Mouse (Mus musculus) midbrain, embryonic 15.5 days (tissue): Measurements from ENCODE around the gene Bace2. TPM values are rescaled to one million over a fixed set of nuclear protein-coding genes. Genes with fewer than 3 reads are reported as not detected.

ENCODE experiments used
- ATAC-seq: fragments of 200-750 bp; cut with Nextera tagmentation; replicated peaks from 2 replicates; pipeline ENCODE4 v1.8.0; 2017; ENCODE audit warnings: moderate TSS enrichment
- H3K27ac ChIP-seq: fragments of 300-500 bp; sonication (generic); 2 replicates; pipeline ENCODE4 v1.5.1; 2015; ENCODE audit warnings: mild to moderate bottlenecking, inconsistent platforms
- H3K27me3 ChIP-seq: fragments of 300-500 bp; sonication (generic); replicated peaks from 2 replicates; pipeline ENCODE4 v1.6.1; 2015; ENCODE audit warnings: inconsistent platforms
- H3K36me3 ChIP-seq: fragments of 300-500 bp; sonication (generic); replicated peaks from 2 replicates; pipeline ENCODE4 v1.6.1; 2015; ENCODE audit warnings: inconsistent platforms
- H3K4me1 ChIP-seq: fragments of 300-500 bp; sonication (generic); 2 replicates; pipeline ENCODE4 v1.6.1; 2015; ENCODE audit warnings: inconsistent platforms
- H3K4me2 ChIP-seq: fragments of 300-500 bp; sonication (generic); 2 replicates; pipeline ENCODE4 v1.6.1; 2015; ENCODE audit warnings: inconsistent platforms, mild to moderate bottlenecking, moderate library complexity
- H3K4me3 ChIP-seq: fragments of 300-500 bp; sonication (generic); 2 replicates; pipeline ENCODE4 v1.5.1; 2015; ENCODE audit warnings: mild to moderate bottlenecking, inconsistent platforms
- H3K9ac ChIP-seq: fragments of 300-500 bp; sonication (generic); 2 replicates; pipeline ENCODE4 v1.6.1; 2015; ENCODE audit warnings: mild to moderate bottlenecking, inconsistent platforms
- H3K9me3 ChIP-seq: fragments of 300-500 bp; sonication (generic); 2 replicates; pipeline ENCODE4 v1.6.1; 2016; ENCODE audit warnings: inconsistent platforms
- WGBS: fragments of 180-500 bp; shearing (Covaris S2); methylation state at CpG from one replicate; pipeline ENCODE4 v1.1.7; 2015; ENCODE audit warnings: mixed read lengths; 5-methylcytosine and 5-hydroxymethylcytosine counted together
- polyA plus RNA-seq: library from polyadenylated mRNA; unstranded; fragments of >200 nt; fragmentation: Nextera tagmentation; extraction: Ambion mirVana; gene quantifications from 2 replicates; pipeline ENCODE4 v1.2.1, GENCODE M21; 2015

Bace2 gene
- polyA plus RNA-seq, 1 experiment from 2014 or later = 5.5 TPM

- Histone ChIP-seq H3K4me1 (no peaks in the 10 kb centered on the region; the same call in 1 of the 2 replicates), H3K27me3 (no peaks in the 10 kb centered on the region), H3K27ac (no peak overlapping the region), H3K4me2 (no peak overlapping the region), H3K9me3 (no peaks in the 10 kb centered on the region), H3K9ac (no peak overlapping the region), H3K4me3 (no peak overlapping the region), H3K36me3 (no peaks in the 10 kb centered on the region)
- ATAC-seq = peak; percentile 70
- 20% methylated on average over 4 of the region's 4 CpGs for WGBS
These were observed 61.5 kb downstream of the Bace2 start for GRCm38 (mm10) chr16:97417896-97418542.

- ATAC-seq = no peak
- no peak overlapping the region for H3K27ac ChIP-seq
- no peak overlapping the region for H3K4me3 ChIP-seq
- no peaks in the 10 kb centered on the region for H3K36me3 ChIP-seq
- no peak overlapping the region for H3K9ac ChIP-seq
- H3K4me2 ChIP-seq = no peak overlapping the region
- no peaks in the 10 kb centered on the region for H3K9me3 ChIP-seq
- no peaks in the 10 kb centered on the region; the same call in 1 of the 2 replicates for H3K4me1 ChIP-seq
- WGBS = 91% methylated on average over 6 of the region's 6 CpGs
- no peaks in the 10 kb centered on the region for H3K27me3 ChIP-seq
These were observed 62.4 kb downstream of the Bace2 start for GRCm38 (mm10) chr16:97418749-97419453.

- Histone ChIP-seq H3K36me3 (no peaks in the 10 kb centered on the region), H3K4me1 (no peaks in the 10 kb centered on the region; the same call in 1 of the 2 replicates), H3K9ac (no peak overlapping the region), H3K4me2 (no peak overlapping the region), H3K9me3 (no peaks in the 10 kb centered on the region), H3K27me3 (no peaks in the 10 kb centered on the region), H3K4me3 (no peak overlapping the region), H3K27ac (no peak overlapping the region)
- no peak for ATAC-seq
- 89% methylated on average over 6 of the region's 6 CpGs for WGBS
These were observed 65.1 kb downstream of the Bace2 start for GRCm38 (mm10) chr16:97421671-97422070.

GRCm38 (mm10) chr16:97423627-97424026 is 67.1 kb downstream of the Bace2 start:
- ATAC-seq = no peak
- no peaks in the 10 kb centered on the region for H3K4me1 ChIP-seq
- H3K9me3 ChIP-seq = no peaks in the 10 kb centered on the region
- H3K36me3 ChIP-seq = no peaks in the 10 kb centered on the region
- H3K9ac ChIP-seq = no peak overlapping the region
- no peak overlapping the region for H3K27ac ChIP-seq
- H3K4me3 ChIP-seq = no peak overlapping the region
- no peaks in the 10 kb centered on the region for H3K27me3 ChIP-seq
- WGBS = 64% methylated on average over 1 of the region's 1 CpGs
- no peak overlapping the region for H3K4me2 ChIP-seq

GRCm38 (mm10) chr16:97428026-97428425 is 71.5 kb downstream of the Bace2 start:
- 79% methylated on average over 3 of the region's 3 CpGs for WGBS
- H3K36me3 ChIP-seq = no peaks in the 10 kb centered on the region
- H3K4me3 ChIP-seq = no peak overlapping the region
- no peak overlapping the region for H3K9ac ChIP-seq
- H3K4me2 ChIP-seq = no peak overlapping the region
- H3K27me3 ChIP-seq = no peaks in the 10 kb centered on the region
- no peaks in the 10 kb centered on the region for H3K4me1 ChIP-seq
- ATAC-seq = no peak
- H3K27ac ChIP-seq = no peak overlapping the region
- no peaks in the 10 kb centered on the region for H3K9me3 ChIP-seq

GRCm38 (mm10) chr16:97430091-97430490 is 73.5 kb downstream of the Bace2 start:
- H3K9ac ChIP-seq = no peak overlapping the region
- H3K27me3 ChIP-seq = no peaks in the 10 kb centered on the region
- no peaks in the 10 kb centered on the region for H3K9me3 ChIP-seq
- H3K4me2 ChIP-seq = no peak overlapping the region
- no peak overlapping the region for H3K4me3 ChIP-seq
- no peak overlapping the region for H3K27ac ChIP-seq
- no peak for ATAC-seq
- H3K36me3 ChIP-seq = no peaks in the 10 kb centered on the region
- 96% methylated on average over 4 of the region's 4 CpGs for WGBS
- H3K4me1 ChIP-seq = no peaks in the 10 kb centered on the region

- Histone ChIP-seq H3K4me1 (no peaks in the 10 kb centered on the region), H3K27me3 (no peaks in the 10 kb centered on the region), H3K4me2 (no peak overlapping the region), H3K9ac (no peak overlapping the region), H3K27ac (no peak overlapping the region), H3K36me3 (no peaks in the 10 kb centered on the region), H3K9me3 (no peaks in the 10 kb centered on the region), H3K4me3 (no peak overlapping the region)
- WGBS = 89% methylated on average over 4 of the region's 4 CpGs
- ATAC-seq = no peak
These were observed 74.8 kb downstream of the Bace2 start for GRCm38 (mm10) chr16:97431328-97431727.

- Histone ChIP-seq H3K9me3 (no peaks in the 10 kb centered on the region), H3K27ac (no peak overlapping the region), H3K36me3 (no peaks in the 10 kb centered on the region), H3K27me3 (no peaks in the 10 kb centered on the region), H3K4me2 (no peak overlapping the region), H3K4me1 (no peaks in the 10 kb centered on the region), H3K9ac (no peak overlapping the region), H3K4me3 (no peak overlapping the region)
- WGBS = 80% methylated on average over 2 of the region's 2 CpGs
- no peak for ATAC-seq
These were observed 77.7 kb downstream of the Bace2 start for GRCm38 (mm10) chr16:97434206-97434605.

GRCm38 (mm10) chr16:97437448-97438056 is 81.0 kb downstream of the Bace2 start:
- no peak overlapping the region for H3K27ac ChIP-seq
- no peaks in the 10 kb centered on the region for H3K36me3 ChIP-seq
- H3K4me1 ChIP-seq = no peaks in the 10 kb centered on the region
- no peak overlapping the region for H3K9ac ChIP-seq
- WGBS = 40% methylated on average over 1 of the region's 1 CpGs
- H3K4me3 ChIP-seq = no peak overlapping the region
- no peaks in the 10 kb centered on the region for H3K27me3 ChIP-seq
- no peak for ATAC-seq
- H3K4me2 ChIP-seq = no peak overlapping the region
- no peaks in the 10 kb centered on the region for H3K9me3 ChIP-seq

GRCm38 (mm10) chr16:97438191-97438590 is 81.6 kb downstream of the Bace2 start:
- Histone ChIP-seq H3K4me1 (no peaks in the 10 kb centered on the region), H3K27me3 (no peaks in the 10 kb centered on the region)
- no peak for ATAC-seq

GRCm38 (mm10) chr16:97441967-97442366 is 85.4 kb downstream of the Bace2 start:
- Histone ChIP-seq H3K27me3 (no peaks in the 10 kb centered on the region), H3K4me2 (no peak overlapping the region), H3K4me3 (no peak overlapping the region), H3K27ac (no peak overlapping the region), H3K9ac (no peak overlapping the region), H3K36me3 (no peaks in the 10 kb centered on the region), H3K4me1 (no peaks in the 10 kb centered on the region), H3K9me3 (no peaks in the 10 kb centered on the region)
- WGBS = 90% methylated on average over 9 of the region's 9 CpGs
- no peak for ATAC-seq

More at GRCm38 (mm10) chr16:97438191-97438590, 81.6 kb downstream of the Bace2 start:
- no peaks in the 10 kb centered on the region for H3K9me3 ChIP-seq
- H3K36me3 ChIP-seq = no peaks in the 10 kb centered on the region
- H3K4me3 ChIP-seq = no peak overlapping the region
- H3K9ac ChIP-seq = no peak overlapping the region
- WGBS = 77% methylated on average over 3 of the region's 3 CpGs
- H3K27ac ChIP-seq = no peak overlapping the region
- H3K4me2 ChIP-seq = no peak overlapping the region

- H3K4me2 ChIP-seq = no peak overlapping the region
- no peaks in the 10 kb centered on the region for H3K27me3 ChIP-seq
- ATAC-seq = no peak
- no peak overlapping the region for H3K27ac ChIP-seq
- 52% methylated on average over 14 of the region's 14 CpGs for WGBS
- H3K9ac ChIP-seq = no peak overlapping the region
- H3K4me1 ChIP-seq = no peaks in the 10 kb centered on the region
- no peak overlapping the region for H3K4me3 ChIP-seq
- no peaks in the 10 kb centered on the region for H3K36me3 ChIP-seq
- no peaks in the 10 kb centered on the region for H3K9me3 ChIP-seq
These were observed 87.2 kb downstream of the Bace2 start for GRCm38 (mm10) chr16:97443670-97444263.
